8 mouse cellular contexts compared by ENCODE assay signal in genomic region chr14:62331866-62332619, GRCm38 (mm10). TPM values are rescaled to one million over a fixed set of nuclear protein-coding genes. Genes with fewer than 3 reads are reported as not detected.
DNase-seq lines count a peak whose midpoint lies in the region; ATAC-seq and TF ChIP-seq lines count a peak whose summit lies in the region.

No protein-coding gene starts in this region.

- peak; percentile 84 for DNase-seq in T-cell, adult 2 months (ENCODE audit: low spot score)
- peak; percentile 86 to 90 for DNase-seq in cerebellum, postnatal 36 days
- peak; percentile 82 for DNase-seq in gastrocnemius, adult 18-20 months (ENCODE audit: low spot score)
- DNase-seq in hindbrain, postnatal 0 days (ENCODE audit: low spot score) = peak; percentile 92
- peak; percentile 86 to 87 for DNase-seq in left cerebral cortex, adult 2 months (ENCODE audit: extremely low spot score in 1 of 2, low spot score in 2 of 2)
- peak; percentile 83 to 87 for DNase-seq in right cerebral cortex, adult 2 months (ENCODE audit: low spot score in 2 of 2)
- peak; percentile 88 for DNase-seq in urinary bladder, postnatal 14 days (ENCODE audit: low spot score)

- no peaks in the 10 kb centered on the region for H3K9me3 ChIP-seq in hindbrain, postnatal 0 days (ENCODE audit: low read length)

- H3K36me3 ChIP-seq in hindbrain, postnatal 0 days (ENCODE audit: insufficient read depth, low read length) = no peaks in the 10 kb centered on the region

- no peak for TF ChIP-seq CTCF in hindbrain, postnatal 0 days (IDR thresholded peaks at IDR 0.05; ENCODE audit: low read depth)
- no peak; the same call in 1 of the 2 replicates for TF ChIP-seq CTCF in left cerebral cortex, adult 2 months (IDR thresholded peaks at IDR 0.05)

- peak overlapping the region; percentile 81 for H3K4me3 ChIP-seq in hindbrain, postnatal 0 days (ENCODE audit: low read length)
- H3K4me3 ChIP-seq in left cerebral cortex, adult 2 months = peak overlapping the region; percentile 75

- peak overlapping the region; percentile 86 for H3K4me2 ChIP-seq in hindbrain, postnatal 0 days (ENCODE audit: low read depth, low read length)

- H3K4me1 ChIP-seq in hindbrain, postnatal 0 days (ENCODE audit: insufficient read depth, low read length) = peaks cover 11% of the 10 kb centered on the region; the same call in 1 of the 2 replicates

- H3K27ac ChIP-seq in hindbrain, postnatal 0 days = peak overlapping the region; percentile 73
- H3K27ac ChIP-seq in left cerebral cortex, adult 2 months = peak overlapping the region; percentile 94

- H3K27me3 ChIP-seq in hindbrain, postnatal 0 days (ENCODE audit: insufficient read depth, low read length) = no peaks in the 10 kb centered on the region

- intact Hi-C loops in left cerebral cortex, adult 2 months (cut with DNase I) = loop anchor here (2.0 to 10.0 kb wide), 4 partner anchors 39 to 761 kb away; partner anchors contain the start of genes Dleu7, Gucy1b2 and Rnaseh2b

- peak; percentile 90 for ATAC-seq in hindbrain, postnatal 0 days
- ATAC-seq in megakaryocyte, adult 5-6 weeks (ENCODE audit: poor library complexity, severe bottlenecking) = peak; percentile 98

- H3K9ac ChIP-seq in hindbrain, postnatal 0 days (replicated peaks; ENCODE audit: low read length) = peak overlapping the region; percentile 74

- under 1% methylated on average over 59 of the region's 62 CpGs for WGBS in hindbrain, postnatal 0 days

RNA-seq across cellular contexts. Expression of gene Dleu7, which starts 39.2 kb away (rescaled TPM):
- under 1 TPM in 1 of 2 experiments, not detected in 1; 0.17 TPM for total RNA-seq in gastrocnemius, adult 18-20 months (2021)
- total RNA-seq in hindbrain, postnatal 0 days (2014; rRNA removed) = 22.1 and 31.2 TPM in 2 replicates
- polyA plus RNA-seq in hindbrain, postnatal 0 days (2015; fragmentation: Nextera tagmentation; extraction: Ambion mirVana) = 16.2 and 16.8 TPM in 2 replicates
- total RNA-seq in left cerebral cortex, adult 2 months (2021) = 1 to 10 TPM; 8.0 to 9.1 TPM
- total RNA-seq in megakaryocyte, adult 5-6 weeks (2015) = 0.25 TPM in 1 of 2 replicates, not detected in the other
- not detected in 2 replicates for total RNA-seq in megakaryocyte, adult 5-6 weeks (2017)

RNA-seq across cellular contexts. Expression of gene Rnaseh2b, which starts 39.7 kb away (rescaled TPM):
- total RNA-seq in gastrocnemius, adult 18-20 months (2021) = 1 to 10 TPM; 4.1 to 4.4 TPM
- total RNA-seq in hindbrain, postnatal 0 days (2014; rRNA removed) = 20.4 and 22.3 TPM in 2 replicates
- polyA plus RNA-seq in hindbrain, postnatal 0 days (2015; fragmentation: Nextera tagmentation; extraction: Ambion mirVana) = 40.8 and 42.5 TPM in 2 replicates
- total RNA-seq in left cerebral cortex, adult 2 months (2021) = 10 to 100 TPM; 10.3 to 15.0 TPM
- total RNA-seq in megakaryocyte, adult 5-6 weeks (2015) = 96.0 and 106 TPM in 2 replicates
- 60.5 and 61.5 TPM in 2 replicates for total RNA-seq in megakaryocyte, adult 5-6 weeks (2017)

Comparison
In these comparisons a context has a peak if more than half of its experiments do, and no peak if none do; other contexts are left out.
1. Peak in every context shown above with its lines: DNase-seq, ATAC-seq, H3K4me3 ChIP-seq and H3K27ac ChIP-seq.
2. RNA of gene Dleu7, which starts 39.2 kb away (total RNA-seq): 22.1 to 31.2 TPM in hindbrain, postnatal 0 days and 8.0 to 9.1 TPM in left cerebral cortex, adult 2 months; 0.17 TPM in gastrocnemius, adult 18-20 months and 0.25 TPM in megakaryocyte, adult 5-6 weeks; every median in the first group is over 4 times any median in the second.